Mouse (Mus musculus) embryonic facial prominence, embryonic 12.5 days (tissue): ENCODE measurements at regions not wholly inside any gene's neighbourhood (a gene's known extent, or its start where the extent isn't known, plus 50 kb on each side); places are given as distances from the start of the nearest gene placed in this dataset.

Experiments
- ATAC-seq: fragments of 200-750 bp; cut with Nextera tagmentation; 2 replicates; pipeline ENCODE4 v1.8.0; 2017; ENCODE audit not compliant: insufficient number of reproducible peaks, insufficient read depth, low FRiP score, low TSS enrichment
- H3K27ac ChIP-seq: fragments of 300-500 bp; sonication (generic); 2 replicates; pipeline ENCODE4 v1.5.1; 2016; ENCODE audit warnings: mild to moderate bottlenecking
- H3K27me3 ChIP-seq: fragments of 300-500 bp; sonication (generic); 2 replicates; pipeline ENCODE4 v1.6.1; 2016; ENCODE audit warnings: mild to moderate bottlenecking, moderate library complexity
- H3K36me3 ChIP-seq: fragments of 300-500 bp; sonication (generic); 2 replicates; pipeline ENCODE4 v1.6.1; 2016; ENCODE audit warnings: mild to moderate bottlenecking
- H3K4me1 ChIP-seq: fragments of 300-500 bp; sonication (generic); 2 replicates; pipeline ENCODE4 v1.6.1; 2016
- H3K4me2 ChIP-seq: fragments of 300-500 bp; sonication (generic); replicated peaks from 2 replicates; pipeline ENCODE4 v1.6.1; 2016; ENCODE audit warnings: mild to moderate bottlenecking, moderate library complexity
- H3K4me3 ChIP-seq: fragments of 300-500 bp; sonication (generic); 2 replicates; pipeline ENCODE4 v1.5.1; 2016; ENCODE audit warnings: mild to moderate bottlenecking
- H3K9ac ChIP-seq: fragments of 300-500 bp; sonication (generic); 2 replicates; pipeline ENCODE4 v1.6.1; 2016; ENCODE audit warnings: mild to moderate bottlenecking, moderate library complexity
- H3K9me3 ChIP-seq: fragments of 300-500 bp; sonication (generic); 2 replicates; pipeline ENCODE4 v1.6.1; 2016; ENCODE audit warnings: mild to moderate bottlenecking, moderate library complexity
- WGBS: fragments of 180-500 bp; shearing (Covaris S2); methylation state at CpG from one replicate; pipeline ENCODE4 v1.1.7; 2016; 5-methylcytosine and 5-hydroxymethylcytosine counted together

GRCm38 (mm10) chr1:166812072-166812461 is 130.4 kb upstream of the Fmo9 start:
- Histone ChIP-seq H3K4me3 (no peak overlapping the region), H3K9ac (no peak overlapping the region), H3K27me3 (no peaks in the 10 kb centered on the region), H3K27ac (no peak overlapping the region), H3K36me3 (no peaks in the 10 kb centered on the region), H3K4me1 (no peaks in the 10 kb centered on the region), H3K4me2 (no peak overlapping the region), H3K9me3 (no peaks in the 10 kb centered on the region)
- ATAC-seq: no peak
- 88% methylated on average over 7 of the region's 7 CpGs for WGBS

- WGBS: 84% methylated on average over 7 of the region's 7 CpGs
- H3K4me3 ChIP-seq: no peak overlapping the region
- ATAC-seq: no peak
- H3K4me1 ChIP-seq: no peaks in the 10 kb centered on the region
- H3K27me3 ChIP-seq: no peaks in the 10 kb centered on the region; the same call in 1 of the 2 replicates
- no peaks in the 10 kb centered on the region for H3K9me3 ChIP-seq
- H3K4me2 ChIP-seq: no peak overlapping the region
- no peaks in the 10 kb centered on the region for H3K36me3 ChIP-seq
- H3K27ac ChIP-seq: no peak overlapping the region
- H3K9ac ChIP-seq: no peak overlapping the region
Measured at GRCm38 (mm10) chr1:166812920-166813439, 131.3 kb upstream of the Fmo9 start.

- WGBS: 95% methylated on average over 4 of the region's 4 CpGs
- ATAC-seq: no peak
- Histone ChIP-seq H3K4me3 (no peak overlapping the region), H3K27me3 (no peaks in the 10 kb centered on the region; the same call in 1 of the 2 replicates), H3K27ac (no peak overlapping the region), H3K9ac (no peak overlapping the region), H3K4me1 (no peaks in the 10 kb centered on the region), H3K36me3 (no peaks in the 10 kb centered on the region), H3K9me3 (no peaks in the 10 kb centered on the region), H3K4me2 (no peak overlapping the region)
Measured at GRCm38 (mm10) chr1:166817927-166818326, 136.3 kb upstream of the Fmo9 start.

- 74% methylated on average over 5 of the region's 5 CpGs for WGBS
- Histone ChIP-seq H3K4me1 (no peaks in the 10 kb centered on the region), H3K27ac (no peak overlapping the region), H3K36me3 (no peaks in the 10 kb centered on the region), H3K9me3 (no peaks in the 10 kb centered on the region), H3K9ac (no peak overlapping the region), H3K4me2 (no peak overlapping the region), H3K27me3 (no peaks in the 10 kb centered on the region; the same call in 1 of the 2 replicates), H3K4me3 (no peak overlapping the region)
- ATAC-seq: no peak
Measured at GRCm38 (mm10) chr1:166818682-166819081, 137.0 kb upstream of the Fmo9 start.

GRCm38 (mm10) chr1:166819420-166819819 is 137.8 kb upstream of the Fmo9 start:
- Histone ChIP-seq H3K9me3 (no peaks in the 10 kb centered on the region), H3K4me1 (no peaks in the 10 kb centered on the region), H3K4me3 (no peak overlapping the region), H3K9ac (no peak overlapping the region), H3K4me2 (no peak overlapping the region), H3K27ac (no peak overlapping the region), H3K36me3 (no peaks in the 10 kb centered on the region), H3K27me3 (no peaks in the 10 kb centered on the region; the same call in 1 of the 2 replicates)
- 37% methylated on average over 7 of the region's 7 CpGs for WGBS
- ATAC-seq: no peak

GRCm38 (mm10) chr1:166820050-166820449 is 138.4 kb upstream of the Fmo9 start:
- no peak overlapping the region for H3K4me3 ChIP-seq
- 75% methylated on average over 5 of the region's 5 CpGs for WGBS
- ATAC-seq: no peak
- no peaks in the 10 kb centered on the region; the same call in 1 of the 2 replicates for H3K27me3 ChIP-seq
- no peaks in the 10 kb centered on the region for H3K36me3 ChIP-seq
- no peaks in the 10 kb centered on the region for H3K4me1 ChIP-seq
- H3K9me3 ChIP-seq: no peaks in the 10 kb centered on the region
- no peak overlapping the region for H3K27ac ChIP-seq
- no peak overlapping the region for H3K9ac ChIP-seq
- H3K4me2 ChIP-seq: no peak overlapping the region

- Histone ChIP-seq H3K27ac (no peak overlapping the region), H3K27me3 (no peaks in the 10 kb centered on the region; the same call in 1 of the 2 replicates), H3K9me3 (no peaks in the 10 kb centered on the region), H3K4me3 (no peak overlapping the region), H3K9ac (no peak overlapping the region), H3K4me1 (no peaks in the 10 kb centered on the region), H3K36me3 (no peaks in the 10 kb centered on the region), H3K4me2 (no peak overlapping the region)
- no peak for ATAC-seq
- WGBS: 49% methylated on average over 3 of the region's 3 CpGs
Measured at GRCm38 (mm10) chr1:166821146-166821545, 139.5 kb upstream of the Fmo9 start.

- Histone ChIP-seq H3K9me3 (no peaks in the 10 kb centered on the region), H3K4me1 (no peaks in the 10 kb centered on the region), H3K36me3 (no peaks in the 10 kb centered on the region), H3K27ac (no peak overlapping the region), H3K4me2 (no peak overlapping the region), H3K4me3 (no peak overlapping the region), H3K9ac (no peak overlapping the region), H3K27me3 (no peaks in the 10 kb centered on the region)
- WGBS: 72% methylated on average over 1 of the region's 1 CpGs
- ATAC-seq: no peak
Measured at GRCm38 (mm10) chr1:166837299-166837698, 155.7 kb upstream of the Fmo9 start.

- no peak overlapping the region for H3K4me2 ChIP-seq
- no peak overlapping the region for H3K9ac ChIP-seq
- H3K36me3 ChIP-seq: no peaks in the 10 kb centered on the region
- H3K4me3 ChIP-seq: no peak overlapping the region
- no peak overlapping the region for H3K27ac ChIP-seq
- no peaks in the 10 kb centered on the region for H3K27me3 ChIP-seq
- no peaks in the 10 kb centered on the region for H3K9me3 ChIP-seq
- WGBS: 41% methylated on average over 7 of the region's 7 CpGs
- ATAC-seq: no peak
- H3K4me1 ChIP-seq: peaks cover 7% of the 10 kb centered on the region; the same call in 1 of the 2 replicates
Measured at GRCm38 (mm10) chr1:166839833-166840232, 158.2 kb upstream of the Fmo9 start.

GRCm38 (mm10) chr1:166843397-166843877 is 157.8 kb upstream of the Fam78b start:
- Histone ChIP-seq H3K27ac (no peak overlapping the region), H3K9me3 (no peaks in the 10 kb centered on the region), H3K4me2 (peak overlapping the region; percentile 35), H3K4me3 (0 out of 2 replicates have a peak overlapping the region, but pooled peaks have one; percentile 9), H3K36me3 (no peaks in the 10 kb centered on the region), H3K27me3 (no peaks in the 10 kb centered on the region), H3K9ac (no peak overlapping the region), H3K4me1 (peaks cover 7% of the 10 kb centered on the region; the same call in 1 of the 2 replicates)
- no peak for ATAC-seq
- WGBS: 2% methylated on average over 10 of the region's 11 CpGs

- Histone ChIP-seq H3K36me3 (no peaks in the 10 kb centered on the region), H3K9me3 (no peaks in the 10 kb centered on the region), H3K4me3 (no peak overlapping the region), H3K27ac (no peak overlapping the region), H3K9ac (no peak overlapping the region), H3K27me3 (no peaks in the 10 kb centered on the region), H3K4me2 (no peak overlapping the region), H3K4me1 (peaks cover 7% of the 10 kb centered on the region; the same call in 1 of the 2 replicates)
- ATAC-seq: no peak
- WGBS: 91% methylated on average over 5 of the region's 5 CpGs
Measured at GRCm38 (mm10) chr1:166846566-166846965, 154.7 kb upstream of the Fam78b start.

GRCm38 (mm10) chr1:166847233-166847632 is 154.0 kb upstream of the Fam78b start:
- no peak overlapping the region for H3K4me3 ChIP-seq
- H3K9me3 ChIP-seq: no peaks in the 10 kb centered on the region
- peaks cover 7% of the 10 kb centered on the region; the same call in 1 of the 2 replicates for H3K4me1 ChIP-seq
- H3K27me3 ChIP-seq: no peaks in the 10 kb centered on the region
- no peak overlapping the region for H3K27ac ChIP-seq
- no peaks in the 10 kb centered on the region for H3K36me3 ChIP-seq
- no peak for ATAC-seq
- no peak overlapping the region for H3K4me2 ChIP-seq
- WGBS: 92% methylated on average over 6 of the region's 6 CpGs
- no peak overlapping the region for H3K9ac ChIP-seq
